Mouse (Mus musculus): Measurements from ENCODE around the gene Smad3. TPM values are rescaled to one million over a fixed set of nuclear protein-coding genes. Genes with fewer than 3 reads are reported as not detected.

The Smad3 gene
- total and polyA plus RNA-seq, 3 experiments: 0.81 to 1.5 (median 1.2) TPM

GRCm38 (mm10) chr9:63707816-63708588, 49.8 kb downstream of the Smad3 start:
- Histone ChIP-seq H3K9me3 (replicated peaks; ENCODE audit: low read length) (peaks cover 14% of the 10 kb centered on the region), H3K27me3 (replicated peaks) (no peaks in the 10 kb centered on the region), H3K27ac (ENCODE audit: insufficient read depth, low read depth) (no peak overlapping the region), H3K79me2 (replicated peaks; ENCODE audit: control insufficient read depth, extremely low read depth, insufficient read depth, poor library complexity, severe bottlenecking) (no peaks in the 10 kb centered on the region), H3K4me2 (ENCODE audit: insufficient read depth, low read depth, poor library complexity, severe bottlenecking) (no peak overlapping the region), H3K4me1 (ENCODE audit: control insufficient read depth in 1 of 2, insufficient read depth in 2 of 2) (peaks cover 33 to 67% of the 10 kb centered on the region in 2 experiments), H3K4me3 (replicated peaks in 1 of 3; ENCODE audit: low read depth in 2 of 3, low read length in 2 of 3, poor library complexity in 1 of 3) (no peak overlapping the region), H3K36me3 (replicated peaks in 1 of 2; ENCODE audit: control insufficient read depth in 1 of 2, insufficient read depth in 1 of 2, low read length in 1 of 2) (no peaks in the 10 kb centered on the region), H3K9ac (ENCODE audit: insufficient read depth, low read depth) (no peak overlapping the region)
- dilution Hi-C loops (cut with MboI; ENCODE audit: extremely low pct_ligation_motif_present, extremely low pct_unique_long_range_greater_than_20kb, low sequenced_read_pairs) (no loop called here), in situ Hi-C loops (cut with MboI; ENCODE audit: low pct_ligation_motif_present, low pct_unique_long_range_greater_than_20kb, low sequenced_read_pairs) (no loop called here)
- TF ChIP-seq CTCF (conservative IDR thresholded peaks at IDR 0.05 in 1 of 2, IDR thresholded peaks at IDR 0.05 in 1 of 2; ENCODE audit: low read depth in 2 of 2, low read length in 2 of 2): no peak
- TF ChIP-seq GABPA (IDR thresholded peaks at IDR 0.05; ENCODE audit: insufficient replicate concordance, low read depth, low read length): no peak
- TF ChIP-seq TCF12 (IDR thresholded peaks at IDR 0.05; ENCODE audit: low read depth, low read length): 0 out of 2 replicates have a peak, but pooled peaks have one; percentile 23
- no peak for TF ChIP-seq ELF1 (IDR thresholded peaks at IDR 0.05; ENCODE audit: low read depth, low read length)
- no peak for TF ChIP-seq ETS1 (conservative IDR thresholded peaks at IDR 0.05; ENCODE audit: low read depth, low read length)
- TF ChIP-seq USF2 (conservative IDR thresholded peaks at IDR 0.05; ENCODE audit: low read depth, low read length): no peak
- no peak for TF ChIP-seq UBTF (IDR thresholded peaks at IDR 0.05; ENCODE audit: low read depth, low read length)
- DNase-seq (ENCODE audit: extremely low read depth): no peak

GRCm38 (mm10) chr9:63706152-63706733, 51.6 kb downstream of the Smad3 start:
- H3K27ac ChIP-seq (ENCODE audit: insufficient read depth, low read depth): no peak overlapping the region
- TF ChIP-seq NRF1 (IDR thresholded peaks at IDR 0.05; ENCODE audit: low read depth, low read length) (no peak), KAT2A (IDR thresholded peaks at IDR 0.05; ENCODE audit: insufficient replicate concordance, low read length) (no peak), SMC3 (IDR thresholded peaks at IDR 0.05; ENCODE audit: low read depth, low read length) (no peak), POLR2A (IDR thresholded peaks at IDR 0.05; ENCODE audit: low read depth, low read length) (no peak), CHD2 (IDR thresholded peaks at IDR 0.05; ENCODE audit: low read length) (peak; percentile 53; the same call in 1 of the 2 replicates), TCF12 (IDR thresholded peaks at IDR 0.05; ENCODE audit: low read depth, low read length) (peak; percentile 59; the same call in 1 of the 2 replicates), POLR2AphosphoS2 (IDR thresholded peaks at IDR 0.05; ENCODE audit: low read depth, low read length) (no peak), NELFE (IDR thresholded peaks at IDR 0.05; ENCODE audit: low read depth, low read length) (no peak), BHLHE40 (IDR thresholded peaks at IDR 0.05; ENCODE audit: low read depth, low read length) (peak; percentile 45), CHD1 (IDR thresholded peaks at IDR 0.05; ENCODE audit: low read depth, low read length) (no peak), USF1 (IDR thresholded peaks at IDR 0.05; ENCODE audit: low read depth, low read length) (no peak), ETS1 (conservative IDR thresholded peaks at IDR 0.05; ENCODE audit: low read depth, low read length) (peak; percentile 76), ELF1 (IDR thresholded peaks at IDR 0.05; ENCODE audit: low read depth, low read length) (peak; percentile 82), RCOR1 (conservative IDR thresholded peaks at IDR 0.05; ENCODE audit: low read depth, low read length) (no peak), ZNF384 (IDR thresholded peaks at IDR 0.05; ENCODE audit: low read depth, low read length) (no peak), PAX5 (IDR thresholded peaks at IDR 0.05; ENCODE audit: low read length) (no peak), RAD21 (IDR thresholded peaks at IDR 0.05; ENCODE audit: low read depth, low read length) (no peak), GABPA (IDR thresholded peaks at IDR 0.05; ENCODE audit: insufficient replicate concordance, low read depth, low read length) (no peak), MXI1 (IDR thresholded peaks at IDR 0.05; ENCODE audit: low read depth, low read length) (0 out of 2 replicates have a peak, but pooled peaks have one; percentile 41), ZKSCAN1 (IDR thresholded peaks at IDR 0.05; ENCODE audit: borderline replicate concordance, low read depth, low read length) (no peak), MAZ (IDR thresholded peaks at IDR 0.05; ENCODE audit: low read depth, low read length) (no peak), JUND (conservative IDR thresholded peaks at IDR 0.05; ENCODE audit: low read depth, low read length) (no peak), CTCF (conservative IDR thresholded peaks at IDR 0.05 in 1 of 2, IDR thresholded peaks at IDR 0.05 in 1 of 2; ENCODE audit: low read depth in 2 of 2, low read length in 2 of 2) (no peak), MAX (IDR thresholded peaks at IDR 0.05; ENCODE audit: low read length) (no peak), MAFK (IDR thresholded peaks at IDR 0.05; ENCODE audit: insufficient replicate concordance, low read length) (no peak), E2F4 (IDR thresholded peaks at IDR 0.05; ENCODE audit: insufficient replicate concordance, low read depth, low read length) (no peak), TBP (conservative IDR thresholded peaks at IDR 0.05; ENCODE audit: low read depth, low read length) (no peak), ZMIZ1 (IDR thresholded peaks at IDR 0.05; ENCODE audit: low read depth, low read length) (no peak)

More at GRCm38 (mm10) chr9:63706152-63706733, 51.6 kb downstream of the Smad3 start:
- Histone ChIP-seq H3K9me3 (replicated peaks; ENCODE audit: low read length) (peaks cover 14% of the 10 kb centered on the region), H3K9ac (ENCODE audit: insufficient read depth, low read depth) (no peak overlapping the region), H3K79me2 (replicated peaks; ENCODE audit: control insufficient read depth, extremely low read depth, insufficient read depth, poor library complexity, severe bottlenecking) (no peaks in the 10 kb centered on the region), H3K4me3 (replicated peaks in 1 of 3; ENCODE audit: low read depth in 2 of 3, low read length in 2 of 3, poor library complexity in 1 of 3) (no peak overlapping the region), H3K36me3 (replicated peaks in 1 of 2; ENCODE audit: control insufficient read depth in 1 of 2, insufficient read depth in 1 of 2, low read length in 1 of 2) (no peaks in the 10 kb centered on the region), H3K27me3 (replicated peaks) (no peaks in the 10 kb centered on the region), H3K4me2 (ENCODE audit: insufficient read depth, low read depth, poor library complexity, severe bottlenecking) (peak overlapping the region; percentile 50), H3K4me1 (ENCODE audit: control insufficient read depth in 1 of 2, insufficient read depth in 2 of 2) (peaks cover 35 to 68% of the 10 kb centered on the region in 2 experiments)
- DNase-seq (ENCODE audit: extremely low read depth): peak; percentile 79
- dilution Hi-C loops (cut with MboI; ENCODE audit: extremely low pct_ligation_motif_present, extremely low pct_unique_long_range_greater_than_20kb, low sequenced_read_pairs) (no loop called here), in situ Hi-C loops (cut with MboI; ENCODE audit: low pct_ligation_motif_present, low pct_unique_long_range_greater_than_20kb, low sequenced_read_pairs) (no loop called here)

Measured in CH12.LX (cell line).